Mouse (Mus musculus) neural tube, embryonic 11.5 days (tissue): Measurements from ENCODE around the gene Ncf4. TPM values are rescaled to one million over a fixed set of nuclear protein-coding genes. Genes with fewer than 3 reads are reported as not detected.

ENCODE experiments used
- ATAC-seq: fragments of 200-750 bp; cut with Nextera tagmentation; 2 replicates; pipeline ENCODE4 v1.8.0; 2017; ENCODE audit warnings: moderate number of reproducible peaks, mild to moderate bottlenecking, moderate TSS enrichment, moderate library complexity; ENCODE audit not compliant: insufficient read depth, low FRiP score, low TSS enrichment
- DNase-seq: peaks from one replicate; pipeline ENCODE4 v3.0.0-alpha.2; 2015; ENCODE audit warnings: low spot score
- H3K27ac ChIP-seq: fragments of 300-500 bp; sonication (generic); 2 replicates; pipeline ENCODE4 v1.5.1; 2014; ENCODE audit warnings: low read depth, mild to moderate bottlenecking, low read length
- H3K27me3 ChIP-seq: fragments of 300-500 bp; sonication (generic); 2 replicates; pipeline ENCODE4 v1.6.1; 2014; ENCODE audit warnings: mild to moderate bottlenecking, low read length, mixed read lengths; ENCODE audit not compliant: control insufficient read depth, insufficient read depth
- H3K36me3 ChIP-seq: fragments of 300-500 bp; sonication (generic); 2 replicates; pipeline ENCODE4 v1.6.1; 2014; ENCODE audit warnings: mild to moderate bottlenecking, low read length, moderate library complexity, mixed read lengths; ENCODE audit not compliant: control insufficient read depth, insufficient read depth
- H3K4me1 ChIP-seq: fragments of 300-500 bp; sonication (generic); 2 replicates; pipeline ENCODE4 v1.6.1; 2014; ENCODE audit warnings: low read length, mixed read lengths; ENCODE audit not compliant: control insufficient read depth, insufficient read depth
- H3K4me2 ChIP-seq: fragments of 300-500 bp; sonication (generic); 2 replicates; pipeline ENCODE4 v1.6.1; 2014; ENCODE audit warnings: low read depth, mild to moderate bottlenecking, moderate library complexity
- H3K4me3 ChIP-seq: fragments of 300-500 bp; sonication (generic); 2 replicates; pipeline ENCODE4 v1.5.1; 2014; ENCODE audit warnings: low read depth, low read length
- H3K9ac ChIP-seq: fragments of 300-500 bp; sonication (generic); 2 replicates; pipeline ENCODE4 v1.6.1; 2014; ENCODE audit warnings: mild to moderate bottlenecking, low read length
- H3K9me3 ChIP-seq: fragments of 300-500 bp; sonication (generic); 2 replicates; pipeline ENCODE4 v1.6.1; 2016; ENCODE audit warnings: low read length; ENCODE audit not compliant: control insufficient read depth
- WGBS: fragments of 180-500 bp; shearing (Covaris S2); extraction: QIAGEN DNeasy Blood & Tissue Kit; methylation state at CpG from one replicate; pipeline ENCODE4 v1.1.7; 2014; 5-methylcytosine and 5-hydroxymethylcytosine counted together
- polyA plus RNA-seq: library from polyadenylated mRNA; unstranded; fragments of >200 nt; fragmentation: Nextera tagmentation; extraction: Ambion mirVana; gene quantifications from 2 replicates; pipeline ENCODE4 v1.2.1, GENCODE M21; 2014

Ncf4 gene
- 6.8 and 7.6 TPM in 2 replicates for polyA plus RNA-seq

GRCm38 (mm10) chr15:78244695-78245492 lies at the start of gene Ncf4:
Gene Ncf4 (plus strand): TSS chr15:78244801.
- Histone ChIP-seq H3K27ac (no peak within 1 kb of the TSS), H3K4me2 (no peak within 1 kb of the TSS), H3K4me1 (no peaks in the 10 kb centered on the region), H3K9ac (no peak within 1 kb of the TSS), H3K9me3 (no peaks in the 10 kb centered on the region), H3K27me3 (no peaks in the 10 kb centered on the region), H3K36me3 (no peaks in the 10 kb centered on the region), H3K4me3 (no peak within 1 kb of the TSS)
- ATAC-seq (no peak), DNase-seq (no peak)
- WGBS: 79% methylated on average over 7 of the region's 7 CpGs

- Histone ChIP-seq H3K4me2 (no peak overlapping the region), H3K9ac (no peak overlapping the region), H3K27me3 (no peaks in the 10 kb centered on the region), H3K27ac (no peak overlapping the region), H3K4me1 (no peaks in the 10 kb centered on the region), H3K36me3 (no peaks in the 10 kb centered on the region), H3K9me3 (no peaks in the 10 kb centered on the region), H3K4me3 (no peak overlapping the region)
- DNase-seq (no peak), ATAC-seq (no peak)
- WGBS: 77% methylated on average over 28 of the region's 28 CpGs
These were observed 49.3 kb upstream of the Ncf4 start for GRCm38 (mm10) chr15:78195096-78195880.

- Histone ChIP-seq H3K9ac (peak overlapping the region; percentile 42), H3K36me3 (no peaks in the 10 kb centered on the region), H3K4me2 (peak overlapping the region; percentile 50), H3K4me3 (peak overlapping the region; percentile 15), H3K4me1 (peaks cover 4% of the 10 kb centered on the region; the same call in 1 of the 2 replicates), H3K9me3 (no peaks in the 10 kb centered on the region), H3K27me3 (peaks cover 23% of the 10 kb centered on the region), H3K27ac (no peak overlapping the region)
- peak; percentile 74 for DNase-seq
- 1% methylated on average over 41 of the region's 41 CpGs for WGBS
- ATAC-seq: no peak
These were observed 40.4 kb upstream of the Ncf4 start for GRCm38 (mm10) chr15:78204053-78204847.

- H3K4me2 ChIP-seq: no peak overlapping the region
- ATAC-seq (no peak), DNase-seq (peak; percentile 46)
- H3K4me1 ChIP-seq: peaks cover 4% of the 10 kb centered on the region; the same call in 1 of the 2 replicates
- H3K36me3 ChIP-seq: no peaks in the 10 kb centered on the region
- H3K27ac ChIP-seq: no peak overlapping the region
- H3K9me3 ChIP-seq: no peaks in the 10 kb centered on the region
- H3K9ac ChIP-seq: no peak overlapping the region
- H3K27me3 ChIP-seq: peaks cover 23% of the 10 kb centered on the region
- WGBS: 46% methylated on average over 3 of the region's 3 CpGs
- no peak overlapping the region for H3K4me3 ChIP-seq
These were observed 39.4 kb upstream of the Ncf4 start for GRCm38 (mm10) chr15:78205192-78205591.

GRCm38 (mm10) chr15:78206312-78206711 lies 38.3 kb upstream of the Ncf4 start, which contains the start of gene Pvalb:
Gene Pvalb (minus strand): TSS chr15:78206400.
- Histone ChIP-seq H3K27me3 (peaks cover 23% of the 10 kb centered on the region), H3K27ac (no peak within 1 kb of the TSS), H3K4me3 (no peak within 1 kb of the TSS), H3K9ac (no peak within 1 kb of the TSS), H3K4me2 (no peak within 1 kb of the TSS), H3K9me3 (no peaks in the 10 kb centered on the region), H3K36me3 (no peaks in the 10 kb centered on the region), H3K4me1 (peaks cover 4% of the 10 kb centered on the region; the same call in 1 of the 2 replicates)
- ATAC-seq (no peak), DNase-seq (no peak)
- WGBS: 91% methylated on average over 7 of the region's 7 CpGs

GRCm38 (mm10) chr15:78210203-78210602 lies 34.4 kb upstream of the Ncf4 start:
- Histone ChIP-seq H3K27ac (no peak overlapping the region), H3K36me3 (no peaks in the 10 kb centered on the region), H3K4me3 (no peak overlapping the region), H3K9me3 (no peaks in the 10 kb centered on the region), H3K4me1 (no peaks in the 10 kb centered on the region), H3K27me3 (no peaks in the 10 kb centered on the region), H3K9ac (no peak overlapping the region), H3K4me2 (no peak overlapping the region)
- no peak for DNase-seq
- WGBS: 84% methylated on average over 4 of the region's 4 CpGs
- no peak for ATAC-seq

GRCm38 (mm10) chr15:78211367-78211766 lies 33.2 kb upstream of the Ncf4 start:
- no peaks in the 10 kb centered on the region for H3K9me3 ChIP-seq
- no peaks in the 10 kb centered on the region for H3K4me1 ChIP-seq
- no peak overlapping the region; the same call in 1 of the 2 replicates for H3K9ac ChIP-seq
- H3K4me3 ChIP-seq: no peak overlapping the region
- H3K27me3 ChIP-seq: no peaks in the 10 kb centered on the region
- H3K4me2 ChIP-seq: no peak overlapping the region
- H3K27ac ChIP-seq: no peak overlapping the region
- no peaks in the 10 kb centered on the region for H3K36me3 ChIP-seq
- no peak for DNase-seq
- 83% methylated on average over 8 of the region's 8 CpGs for WGBS
- no peak for ATAC-seq

- no peaks in the 10 kb centered on the region for H3K27me3 ChIP-seq
- H3K9me3 ChIP-seq: no peaks in the 10 kb centered on the region
- H3K36me3 ChIP-seq: no peaks in the 10 kb centered on the region
- ATAC-seq (no peak), DNase-seq (no peak)
- H3K4me3 ChIP-seq: no peak overlapping the region
- H3K27ac ChIP-seq: no peak overlapping the region
- no peak overlapping the region for H3K9ac ChIP-seq
- 79% methylated on average over 9 of the region's 9 CpGs for WGBS
- H3K4me1 ChIP-seq: no peaks in the 10 kb centered on the region
- no peak overlapping the region for H3K4me2 ChIP-seq
These were observed 29.3 kb upstream of the Ncf4 start for GRCm38 (mm10) chr15:78215269-78215668.
